Mouse (Mus musculus) fat pad, adult 2 months (tissue): ENCODE data around the gene Gm36210.

Source experiments
- DNase-seq: peaks from one replicate; pipeline ENCODE4 v3.0.0-alpha.2; 2011; ENCODE audit warnings: low read depth, low spot score; ENCODE audit errors: extremely low read depth

The Gm36210 gene

GRCm38 (mm10) chr7:4923586-4924364, 17.5 kb upstream of the Gm36210 start:
- no peak for DNase-seq

DNA sequence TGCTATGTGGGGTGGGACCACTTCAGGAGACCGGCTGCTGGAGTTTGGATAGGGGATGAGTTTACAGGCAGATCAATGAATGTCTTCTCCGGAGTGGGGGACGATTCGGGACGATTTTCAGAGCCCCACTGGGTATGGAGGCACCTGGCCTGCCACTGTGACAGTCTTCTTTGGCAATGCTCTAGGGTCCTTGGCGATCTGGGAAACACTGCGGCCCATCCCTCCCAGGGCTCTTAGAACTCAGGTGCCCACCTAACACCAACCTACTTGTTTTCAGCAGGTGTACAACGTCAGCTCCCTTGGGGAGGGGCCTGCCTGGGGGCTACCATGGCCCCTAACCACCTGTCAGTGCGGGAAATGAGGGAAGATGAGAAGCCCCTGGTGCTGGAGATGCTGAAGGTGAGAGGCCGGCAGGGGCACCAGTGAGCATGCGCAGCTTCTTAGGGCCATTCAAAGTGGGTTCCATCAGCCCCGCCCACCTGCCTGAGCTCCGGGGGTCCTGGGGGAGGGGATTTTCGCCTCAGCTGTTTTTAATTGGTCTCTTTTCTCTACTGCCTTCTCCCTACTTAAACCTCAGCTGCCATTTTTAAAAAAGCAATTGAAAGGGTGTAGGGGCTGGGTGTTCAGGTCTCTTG, 16.7 kb upstream of the Gm36210 start:
- DNase-seq: no peak

DNA sequence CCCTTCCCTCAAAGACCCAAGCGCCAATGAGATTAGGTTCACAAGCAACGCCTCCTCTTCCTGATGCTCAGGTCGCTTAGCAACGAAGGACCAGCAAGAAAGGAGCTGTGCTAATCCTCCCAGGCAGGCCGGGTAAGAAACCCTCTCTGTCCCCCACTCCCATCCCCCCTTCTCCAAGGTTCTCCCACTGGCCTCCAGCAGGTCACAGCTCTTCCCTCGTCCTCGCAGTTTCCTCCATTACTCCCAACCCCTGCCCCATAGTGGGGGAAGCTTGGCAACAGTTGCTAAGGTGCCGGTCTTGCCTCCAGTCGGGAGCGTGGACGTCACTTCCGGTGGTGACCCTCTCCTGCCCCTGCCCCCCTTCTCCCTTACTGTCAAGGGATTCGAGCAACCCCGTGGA, 16.2 kb upstream of the Gm36210 start:
- DNase-seq: no peak

DNA sequence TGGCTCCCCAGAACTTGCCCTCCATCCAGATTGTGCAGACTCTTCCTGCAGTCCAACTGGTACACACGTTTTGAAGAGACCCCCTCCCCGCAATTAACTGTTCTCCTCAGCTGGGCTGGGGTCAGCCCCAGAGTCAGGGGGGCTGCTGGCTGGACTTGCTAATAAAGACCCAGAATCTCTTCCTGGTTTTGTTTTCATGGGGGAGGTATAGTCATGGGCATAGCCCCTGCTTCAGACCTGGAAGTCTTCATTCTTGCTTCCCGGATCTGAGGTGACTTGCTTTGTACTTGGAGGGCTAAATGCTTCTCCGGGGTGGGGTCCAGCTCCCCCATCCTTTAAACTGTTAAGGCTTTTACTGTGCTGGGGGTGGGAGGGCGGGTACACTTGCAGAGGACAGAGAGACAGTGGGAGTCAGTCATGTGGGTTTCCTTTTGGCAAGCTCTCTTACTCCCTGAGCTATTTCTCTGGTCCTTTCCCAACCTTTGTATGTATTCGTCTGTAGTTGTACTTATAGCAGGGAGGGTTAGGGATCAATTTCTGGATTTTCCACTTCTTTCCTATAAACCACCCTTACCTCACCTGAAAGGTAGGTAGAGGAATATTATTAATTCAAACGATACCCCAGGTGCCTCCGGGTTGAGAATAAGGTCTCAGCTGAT, 15.6 kb upstream of the Gm36210 start, which contains the start of gene Nat14:
Gene Nat14 (plus strand): TSS at position 205 of the 659 bp plus-strand sequence.
- no peak for DNase-seq

DNA sequence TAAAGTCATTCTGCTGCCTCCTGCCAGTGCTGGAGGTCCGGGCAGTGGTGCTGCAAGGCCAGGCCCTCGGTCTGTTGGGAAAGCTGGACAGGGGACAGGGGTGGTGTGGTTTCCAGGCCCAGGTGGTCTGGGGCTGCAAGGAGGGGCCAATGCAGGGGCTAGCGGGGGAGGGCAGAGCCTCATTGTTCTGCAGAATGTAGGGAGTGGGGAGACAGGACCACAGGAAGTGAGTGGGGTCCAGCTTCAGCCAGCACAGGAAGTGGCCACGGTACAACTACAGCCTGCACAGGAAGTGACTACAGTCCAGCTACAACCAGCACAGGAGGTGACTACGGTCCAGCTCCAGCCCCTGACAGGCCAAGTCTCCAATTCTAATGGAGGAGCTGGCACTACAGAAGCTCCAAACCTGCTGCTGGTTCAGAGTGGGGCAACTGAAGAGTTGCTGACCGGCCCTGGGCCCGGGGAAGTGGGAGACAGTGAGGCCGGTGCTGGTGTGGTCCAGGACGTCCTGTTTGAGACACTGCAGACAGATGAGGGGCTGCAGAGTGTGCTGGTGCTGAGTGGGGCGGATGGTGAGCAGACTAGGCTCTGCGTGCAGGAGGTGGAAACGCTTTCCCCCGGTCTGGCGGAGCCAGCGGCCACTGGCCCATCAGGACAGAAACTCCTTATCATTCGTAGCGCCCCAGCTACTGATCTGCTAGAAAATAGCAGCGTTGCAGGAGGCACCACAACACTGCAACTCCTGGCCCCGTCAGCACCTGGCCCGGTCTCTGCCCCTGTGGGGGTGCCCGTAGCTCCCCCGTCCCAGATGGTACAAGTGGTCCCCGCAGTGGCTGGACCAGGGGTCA, 14.9 kb upstream of the Gm36210 start:
- DNase-seq: no peak

- DNase-seq: no peak
Measured at GRCm38 (mm10) chr7:4920496-4920895, 14.2 kb upstream of the Gm36210 start.

DNA sequence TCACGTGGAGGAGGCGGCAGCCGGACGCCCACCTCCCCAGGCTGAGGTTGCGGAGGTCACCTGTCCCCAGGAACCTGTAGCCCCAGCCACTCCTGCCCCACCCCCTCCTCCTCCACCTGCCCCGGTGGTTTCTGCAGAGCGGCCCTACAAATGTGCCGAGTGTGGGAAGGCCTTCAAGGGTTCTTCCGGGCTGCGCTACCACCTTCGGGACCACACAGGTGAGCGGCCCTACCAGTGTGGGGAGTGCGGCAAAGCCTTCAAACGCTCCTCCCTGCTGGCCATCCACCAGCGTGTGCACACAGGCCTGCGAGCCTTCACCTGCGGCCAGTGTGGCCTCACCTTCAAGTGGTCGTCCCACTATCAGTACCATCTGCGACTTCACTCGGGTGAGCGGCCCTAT, 13.7 kb upstream of the Gm36210 start:
- DNase-seq: no peak

GRCm38 (mm10) chr7:4919096-4919495, 12.8 kb upstream of the Gm36210 start:
- DNase-seq: no peak

GRCm38 (mm10) chr7:4918681-4919080, 12.4 kb upstream of the Gm36210 start:
- DNase-seq: no peak

- no peak for DNase-seq
Measured at GRCm38 (mm10) chr7:4917494-4917893, 11.2 kb upstream of the Gm36210 start.

- DNase-seq: no peak
Measured at GRCm38 (mm10) chr7:4915669-4916416, 9.5 kb upstream of the Gm36210 start.

DNA sequence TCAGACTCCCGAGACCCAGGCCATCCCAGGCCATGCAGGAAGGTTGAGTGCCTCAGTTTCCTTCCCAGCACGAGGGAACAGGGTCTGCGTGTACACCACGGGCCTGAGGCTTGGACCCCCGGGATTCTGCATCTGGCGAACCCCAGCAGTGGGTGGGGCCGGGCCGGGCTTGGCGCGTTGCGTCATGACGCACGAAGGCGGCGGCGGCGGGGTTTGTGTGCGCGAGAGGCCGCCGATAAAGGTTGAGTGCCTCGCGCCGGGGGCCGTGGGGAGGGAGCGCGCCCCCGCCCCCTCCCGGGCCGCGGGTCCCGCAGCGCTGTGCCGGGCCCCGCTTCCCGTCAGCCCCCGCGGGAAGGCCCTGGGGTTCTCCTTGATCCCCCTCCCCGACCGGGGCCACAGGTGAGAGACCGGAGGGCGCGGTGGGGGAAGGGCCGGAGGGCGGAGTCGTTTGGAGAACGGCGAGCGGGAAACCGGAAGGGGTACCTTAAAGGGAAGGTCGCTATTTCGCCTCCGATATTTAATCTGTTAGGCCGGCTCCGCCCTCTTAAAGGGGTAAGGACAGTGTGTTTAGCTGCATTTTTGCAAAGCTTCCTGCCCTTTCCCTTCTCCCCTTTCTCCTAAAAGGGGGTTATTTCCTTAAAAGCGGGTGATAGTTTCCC, 8.8 kb upstream of the Gm36210 start, which contains the start of gene Zfp628:
Gene Zfp628 (plus strand): TSS at position 211 of the 659 bp plus-strand sequence.
- peak; percentile 37 for DNase-seq

DNA sequence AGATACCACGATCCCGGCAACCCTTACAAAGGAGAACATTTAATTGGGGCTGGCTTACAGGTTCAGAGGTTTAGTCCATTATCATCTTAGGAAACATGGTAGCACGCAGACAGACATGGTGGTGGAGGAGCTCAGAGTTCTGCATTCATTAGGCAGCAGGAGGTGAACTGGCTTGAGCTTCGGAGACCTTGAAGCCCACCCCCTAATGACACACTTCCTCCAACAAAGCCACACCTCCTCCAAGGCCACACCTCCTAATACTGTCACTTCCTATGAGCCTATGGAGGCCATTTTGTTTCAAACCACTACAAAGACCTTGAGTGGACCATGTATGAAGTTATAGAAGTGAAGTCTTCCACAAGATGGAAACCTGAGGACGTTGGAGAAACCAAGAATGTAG, 5.9 kb upstream of the Gm36210 start:
- DNase-seq: no peak

- no peak for DNase-seq
Measured at GRCm38 (mm10) chr7:4911561-4911960, 5.2 kb upstream of the Gm36210 start.

DNA sequence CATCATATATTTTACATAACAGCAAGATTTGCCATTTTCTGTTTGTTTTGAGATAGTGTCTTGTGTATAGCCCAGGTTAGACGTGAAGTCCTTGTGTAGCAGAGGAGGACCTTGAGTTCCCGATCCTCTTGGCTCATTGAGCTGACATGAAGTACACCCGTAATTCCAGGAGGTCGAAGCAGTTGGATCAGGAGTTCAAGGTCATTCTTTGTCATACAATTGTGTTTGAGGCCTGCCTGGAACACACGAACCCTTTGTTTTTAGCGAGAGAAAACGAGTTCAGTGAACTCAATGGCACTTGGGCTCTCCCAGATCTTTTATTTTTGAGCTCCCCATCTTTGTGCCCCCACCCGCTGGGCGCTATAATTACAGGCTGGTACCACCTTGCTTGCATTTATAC, 3.9 kb downstream of the Gm36210 start:
- no peak for DNase-seq

DNA sequence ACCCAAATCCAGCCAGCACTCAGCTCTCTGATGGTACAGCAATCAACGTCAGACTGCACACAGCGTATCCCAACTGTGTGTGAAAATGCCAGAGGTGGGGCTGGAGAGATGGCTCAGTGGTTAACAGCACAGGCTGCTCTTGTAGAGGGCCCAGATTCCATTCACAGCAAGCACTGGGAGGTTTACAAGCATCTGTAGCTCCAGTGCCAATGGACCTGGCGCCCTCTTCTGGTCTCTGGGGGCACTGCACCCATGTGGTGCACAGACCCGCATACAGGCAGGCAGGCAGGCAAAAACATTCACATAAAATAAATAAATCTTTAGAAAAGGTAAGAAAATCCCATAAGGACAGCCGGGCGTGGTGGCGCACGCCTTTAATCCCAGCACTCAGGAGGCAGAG, 5.1 kb downstream of the Gm36210 start:
- DNase-seq: no peak

GRCm38 (mm10) chr7:4900523-4900851, 5.8 kb downstream of the Gm36210 start:
- DNase-seq: no peak

GRCm38 (mm10) chr7:4899649-4900522, 6.4 kb downstream of the Gm36210 start:
- DNase-seq: no peak
